Mouse (Mus musculus) forebrain, postnatal 0 days (tissue): Measurements from ENCODE around the gene Kcnmb4. TPM values are rescaled to one million over a fixed set of nuclear protein-coding genes. Genes with fewer than 3 reads are reported as not detected.

ENCODE experiments used
- ATAC-seq: fragments of 200-750 bp; cut with Nextera tagmentation; 2 replicates; pipeline ENCODE4 v1.8.0; 2017; ENCODE audit warnings: mild to moderate bottlenecking, moderate library complexity
- DNase-seq: peaks from one replicate; pipeline ENCODE4 v3.0.0-alpha.2; 2015
- H3K27ac ChIP-seq: fragments of 300-500 bp; sonication (generic); 2 replicates; pipeline ENCODE4 v1.5.1; 2014; ENCODE audit warnings: low read depth, mild to moderate bottlenecking, antibody characterized with exemption, low read length, moderate library complexity, mixed read lengths
- H3K27me3 ChIP-seq: fragments of 300-500 bp; sonication (generic); 2 replicates; pipeline ENCODE4 v1.6.1; 2014; ENCODE audit warnings: mild to moderate bottlenecking, low read length, mixed read lengths; ENCODE audit not compliant: insufficient read depth
- H3K36me3 ChIP-seq: fragments of 300-500 bp; sonication (generic); 2 replicates; pipeline ENCODE4 v1.6.1; 2014; ENCODE audit warnings: mild to moderate bottlenecking, moderate library complexity; ENCODE audit not compliant: insufficient read depth
- H3K4me1 ChIP-seq: fragments of 300-500 bp; sonication (generic); 2 replicates; pipeline ENCODE4 v1.6.1; 2014; ENCODE audit warnings: antibody characterized with exemption; ENCODE audit not compliant: insufficient read depth
- H3K4me2 ChIP-seq: fragments of 300-500 bp; sonication (generic); 2 replicates; pipeline ENCODE4 v1.6.1; 2014; ENCODE audit warnings: low read depth, mild to moderate bottlenecking, moderate library complexity
- H3K4me3 ChIP-seq: fragments of 300-500 bp; sonication (generic); 2 replicates; pipeline ENCODE4 v1.5.1; 2014; ENCODE audit warnings: low read depth, low read length, mixed read lengths
- H3K9ac ChIP-seq: fragments of 300-500 bp; sonication (generic); 2 replicates; pipeline ENCODE4 v1.6.1; 2014; ENCODE audit warnings: mild to moderate bottlenecking
- H3K9me3 ChIP-seq: fragments of 300-500 bp; sonication (generic); 2 replicates; pipeline ENCODE4 v1.6.1; 2016; ENCODE audit warnings: low read length
- CTCF ChIP-seq: sonication (generic); IDR thresholded peaks from 2 replicates; pipeline ENCODE4 v1.5.1; 2016; ENCODE audit warnings: antibody characterized with exemption, control low read depth, low read depth
- WGBS: fragments of 180-500 bp; shearing (Covaris S2); extraction: QIAGEN DNeasy Blood & Tissue Kit; methylation state at CpG from one replicate; pipeline ENCODE4 v1.1.7; 2014; 5-methylcytosine and 5-hydroxymethylcytosine counted together
- polyA plus RNA-seq: library from polyadenylated mRNA; unstranded; fragments of >200 nt; fragmentation: Nextera tagmentation; extraction: Ambion mirVana; gene quantifications from 2 replicates; pipeline ENCODE4 v1.2.1, GENCODE M21; 2015
- total RNA-seq: library from RNA; depleted of rRNA; stranded (reverse); fragments of >200 nt; gene quantifications from 2 replicates; pipeline ENCODE4 v1.2.3, GENCODE M21; 2014; rRNA removed

The Kcnmb4 gene
- total and polyA plus RNA-seq, 2 experiments from 2014 or later = 29.7 to 68.5 TPM

- Histone ChIP-seq H3K27ac (no peak overlapping the region), H3K27me3 (no peaks in the 10 kb centered on the region), H3K4me1 (no peaks in the 10 kb centered on the region), H3K4me2 (no peak overlapping the region), H3K4me3 (no peak overlapping the region), H3K9me3 (no peaks in the 10 kb centered on the region), H3K36me3 (no peaks in the 10 kb centered on the region), H3K9ac (no peak overlapping the region)
- ATAC-seq (no peak), DNase-seq (no peak)
- no peak for TF ChIP-seq CTCF
- 89% methylated on average over 6 of the region's 6 CpGs for WGBS
These were observed 99.6 kb downstream of the Kcnmb4 start for GRCm38 (mm10) chr10:116374111-116374510.

- 14% methylated on average over 6 of the region's 6 CpGs for WGBS
- H3K4me3 ChIP-seq = no peak overlapping the region
- ATAC-seq = peak; percentile 69
- H3K4me2 ChIP-seq = no peak overlapping the region
- H3K27ac ChIP-seq = no peak overlapping the region
- no peaks in the 10 kb centered on the region for H3K4me1 ChIP-seq
- no peaks in the 10 kb centered on the region for H3K9me3 ChIP-seq
- no peak for TF ChIP-seq CTCF
- peak; percentile 63 for DNase-seq
- H3K36me3 ChIP-seq = no peaks in the 10 kb centered on the region
- no peaks in the 10 kb centered on the region for H3K27me3 ChIP-seq
- no peak overlapping the region for H3K9ac ChIP-seq
These were observed 102.5 kb downstream of the Kcnmb4 start for GRCm38 (mm10) chr10:116370991-116371725.

Other genes starting within 250 kb of the Kcnmb4 start
- 6.3 and 9.8 TPM in 2 replicates for gene Ptprb, start 198.4 kb downstream of the Kcnmb4 start, total RNA-seq
- 1.4 and 2.3 TPM in 2 replicates for gene Ptprb, start 198.4 kb downstream of the Kcnmb4 start, polyA plus RNA-seq
- gene Cnot2, start 107.6 kb upstream of the Kcnmb4 start, total RNA-seq = 96.5 and 111 TPM in 2 replicates
- 72.5 and 75.8 TPM in 2 replicates for gene Cnot2, start 107.6 kb upstream of the Kcnmb4 start, polyA plus RNA-seq